Mouse (Mus musculus) brain, embryonic 14.5 days (tissue): ENCODE results near the gene Rfc2.

ENCODE experiments used
- CTCF ChIP-seq: fragments of 200-500 bp; IDR thresholded peaks from 2 replicates; pipeline ENCODE4 v1.5.1; 2012; ENCODE audit warnings: inconsistent platforms, mild to moderate bottlenecking, moderate library complexity, borderline replicate concordance; ENCODE audit not compliant: insufficient read depth, insufficient read length; ENCODE audit errors: extremely low read depth
- POLR2A ChIP-seq: fragments of 200-500 bp; IDR thresholded peaks from 2 replicates; pipeline ENCODE4 v1.6.1; 2012; ENCODE audit warnings: mild to moderate bottlenecking, inconsistent platforms, borderline replicate concordance; ENCODE audit not compliant: poor library complexity, insufficient read depth, insufficient read length, severe bottlenecking; ENCODE audit errors: extremely low read depth

- TF ChIP-seq CTCF (no peak), POLR2A (no peak)
Observed at GRCm38 (mm10) chr5:134592026-134592581, 10.9 kb downstream of the Rfc2 start.
